Mouse (Mus musculus): ENCODE results near the gene Vps18. TPM values are rescaled to one million over a fixed set of nuclear protein-coding genes. Genes with fewer than 3 reads are reported as not detected.

The Vps18 gene
- total RNA-seq, 2 experiments from 2014 or later: 33.7 to 33.8 TPM

DNA sequence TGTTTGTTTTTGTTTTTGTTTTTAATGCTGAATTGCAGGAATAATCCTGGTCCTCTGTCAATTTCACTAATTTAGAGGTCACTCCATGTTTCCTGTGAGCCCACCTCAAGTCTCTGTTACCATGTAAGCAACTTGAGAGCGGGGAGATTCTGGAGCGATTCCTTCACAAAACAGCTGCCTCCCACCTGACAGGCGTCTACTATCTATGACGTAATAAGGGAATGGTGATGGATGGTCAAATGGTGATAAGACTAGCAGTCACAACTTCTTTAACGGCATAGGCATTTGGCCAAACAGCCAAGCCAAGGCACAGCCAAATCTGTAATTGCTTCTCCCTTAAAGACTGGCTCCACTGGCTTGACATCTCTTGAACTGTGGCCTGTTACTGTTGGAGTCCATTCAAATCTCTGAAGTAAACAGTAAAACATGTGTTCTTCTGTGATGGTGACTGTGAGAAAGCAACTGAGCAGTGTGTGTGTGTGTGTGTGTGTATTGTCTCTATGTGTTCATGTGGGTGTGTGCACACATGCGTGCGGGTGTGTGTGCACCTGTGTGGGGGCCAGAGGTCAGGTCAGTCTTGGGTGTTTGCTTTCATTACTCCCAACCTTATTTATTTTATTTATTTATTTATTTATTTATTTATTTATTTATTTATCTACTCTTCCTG is 6.5 kb upstream of the Vps18 start:
- DNase-seq (ENCODE audit: extremely low spot score in 1 of 2, low spot score in 2 of 2): no peak
- intact Hi-C loops (cut with DNase I): loop anchor here (10.0 kb wide), 1 partner anchor 247 kb away; the partner anchor contains the start of gene Rpusd2

DNA sequence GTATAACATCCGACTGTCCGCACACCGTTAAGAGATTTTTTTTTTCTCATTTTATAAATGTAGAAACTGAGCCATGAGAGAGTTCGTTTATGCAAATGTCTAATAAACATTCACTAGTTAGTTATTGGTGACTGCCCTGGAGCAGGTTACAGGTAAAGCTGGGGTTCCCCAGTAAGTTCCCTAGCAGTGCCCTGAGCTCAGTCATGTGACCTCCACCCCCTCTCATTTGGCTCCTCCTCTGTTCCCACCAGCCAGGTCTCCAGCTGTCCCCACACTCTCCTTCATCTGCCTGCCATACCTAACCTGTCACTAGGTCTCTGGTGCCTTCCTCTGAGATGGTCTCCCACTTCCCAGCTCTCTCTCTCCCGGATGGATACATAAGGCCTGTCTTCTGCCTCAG is 1.2 kb upstream of the Vps18 start:
- no peak for DNase-seq (ENCODE audit: extremely low spot score in 1 of 2, low spot score in 2 of 2)
- intact Hi-C loops (cut with DNase I): loop anchor here (5.0 to 10.0 kb wide), 2 partner anchors 35 to 253 kb away; partner anchors contain the start of gene Rpusd2

DNA sequence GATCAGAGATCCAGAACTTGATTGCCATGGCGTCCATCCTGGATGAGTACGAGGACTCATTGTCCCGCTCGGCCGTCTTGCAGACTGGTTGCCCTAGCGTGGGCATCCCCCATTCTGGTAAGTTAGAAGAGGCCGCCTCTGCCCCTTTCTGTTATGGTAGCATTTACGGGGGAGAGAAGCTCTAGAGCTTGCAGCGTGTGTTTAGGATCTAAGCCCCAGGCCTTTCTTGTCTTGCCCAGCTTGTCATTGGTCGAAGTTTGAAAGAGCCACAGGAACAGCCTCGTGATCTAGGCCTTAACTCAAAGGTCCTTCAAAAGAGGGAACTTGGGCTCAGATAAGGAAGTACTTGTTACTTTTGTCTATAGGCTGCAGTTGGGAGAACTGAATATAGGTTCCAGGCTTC is 475 bp downstream of the Vps18 start:
- no peak for DNase-seq (ENCODE audit: extremely low spot score in 1 of 2, low spot score in 2 of 2)
- intact Hi-C loops (cut with DNase I): loop anchor here (5.0 to 10.0 kb wide), 2 partner anchors 37 to 254 kb away; partner anchors contain the start of gene Rpusd2

DNA sequence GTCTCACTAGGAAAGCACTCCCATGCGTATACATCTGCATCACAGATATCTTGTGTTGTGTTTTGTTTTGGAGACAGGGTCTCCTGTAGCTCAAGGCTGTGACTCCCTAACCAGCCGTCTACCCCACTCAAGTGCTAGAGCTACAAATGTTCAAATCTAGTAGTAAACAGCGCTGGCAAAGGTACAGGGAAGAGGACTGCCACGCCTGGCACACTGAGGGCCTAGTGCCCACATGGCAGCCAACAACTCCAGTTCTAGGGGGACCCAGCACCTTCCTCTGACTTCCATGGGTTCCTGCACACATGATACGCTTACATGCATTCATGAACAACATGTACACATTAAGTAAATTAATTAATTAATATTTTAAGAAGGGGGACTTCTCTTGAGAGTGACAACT is 3.7 kb downstream of the Vps18 start:
- DNase-seq (ENCODE audit: extremely low spot score in 1 of 2, low spot score in 2 of 2): no peak
- intact Hi-C loops (cut with DNase I): no loop called here

DNA sequence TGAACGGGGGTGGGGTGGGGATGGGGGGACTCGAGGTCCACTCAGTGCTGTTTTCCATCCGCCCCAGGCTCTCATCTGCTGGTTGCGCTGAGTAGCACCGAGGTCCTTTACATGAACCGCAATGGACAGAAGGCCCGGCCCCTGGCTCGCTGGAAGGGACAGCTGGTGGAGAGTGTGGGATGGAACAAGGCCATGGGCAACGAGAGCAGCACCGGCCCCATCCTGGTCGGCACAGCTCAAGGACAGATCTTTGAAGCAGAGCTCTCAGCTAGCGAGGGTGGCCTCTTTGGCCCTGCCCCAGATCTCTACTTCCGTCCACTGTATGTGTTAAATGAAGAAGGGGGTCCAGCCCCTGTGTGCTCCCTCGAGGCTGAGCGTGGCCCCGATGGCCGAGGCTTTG is 4.3 kb downstream of the Vps18 start:
- intact Hi-C loops (cut with DNase I): no loop called here

DNA sequence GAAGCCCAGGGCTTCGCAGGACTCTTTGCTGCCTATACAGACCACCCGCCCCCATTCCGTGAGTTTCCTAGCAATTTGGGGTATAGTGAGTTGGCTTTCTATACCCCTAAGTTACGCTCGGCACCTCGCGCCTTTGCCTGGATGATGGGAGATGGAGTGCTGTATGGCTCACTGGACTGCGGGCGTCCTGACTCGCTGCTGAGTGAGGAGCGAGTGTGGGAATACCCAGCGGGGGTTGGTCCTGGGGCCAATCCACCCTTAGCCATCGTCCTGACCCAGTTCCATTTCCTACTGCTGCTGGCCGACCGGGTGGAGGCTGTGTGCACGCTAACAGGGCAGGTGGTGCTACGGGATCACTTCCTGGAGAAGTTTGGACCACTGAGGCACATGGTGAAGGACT is 4.8 kb downstream of the Vps18 start:
- DNase-seq (ENCODE audit: extremely low spot score in 1 of 2, low spot score in 2 of 2): no peak
- intact Hi-C loops (cut with DNase I): no loop called here

More for the DNA sequence above, 4.3 kb downstream of the Vps18 start:
- DNase-seq (ENCODE audit: extremely low spot score in 1 of 2, low spot score in 2 of 2): no peak

DNA sequence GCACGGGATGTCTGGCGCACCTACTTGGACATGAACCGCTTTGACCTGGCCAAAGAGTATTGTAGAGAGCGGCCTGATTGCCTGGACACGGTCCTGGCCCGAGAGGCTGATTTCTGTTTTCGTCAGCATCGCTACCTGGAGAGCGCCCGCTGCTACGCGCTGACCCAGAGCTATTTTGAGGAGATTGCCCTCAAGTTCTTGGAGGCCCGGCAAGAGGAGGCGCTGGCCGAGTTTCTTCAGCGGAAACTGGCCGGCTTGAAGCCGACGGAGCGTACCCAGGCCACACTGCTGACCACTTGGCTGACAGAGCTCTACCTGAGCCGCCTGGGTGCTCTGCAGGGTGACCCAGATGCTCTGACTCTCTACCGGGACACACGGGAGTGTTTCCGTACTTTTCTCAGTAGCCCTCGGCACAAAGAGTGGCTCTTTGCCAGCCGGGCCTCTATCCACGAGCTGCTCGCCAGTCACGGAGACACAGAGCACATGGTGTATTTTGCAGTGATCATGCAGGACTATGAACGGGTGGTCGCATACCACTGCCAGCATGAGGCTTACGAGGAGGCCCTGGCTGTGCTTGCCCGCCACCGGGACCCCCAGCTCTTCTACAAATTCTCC is 5.3 kb downstream of the Vps18 start:
- no peak for DNase-seq (ENCODE audit: extremely low spot score in 1 of 2, low spot score in 2 of 2)
- intact Hi-C loops (cut with DNase I): no loop called here

DNA sequence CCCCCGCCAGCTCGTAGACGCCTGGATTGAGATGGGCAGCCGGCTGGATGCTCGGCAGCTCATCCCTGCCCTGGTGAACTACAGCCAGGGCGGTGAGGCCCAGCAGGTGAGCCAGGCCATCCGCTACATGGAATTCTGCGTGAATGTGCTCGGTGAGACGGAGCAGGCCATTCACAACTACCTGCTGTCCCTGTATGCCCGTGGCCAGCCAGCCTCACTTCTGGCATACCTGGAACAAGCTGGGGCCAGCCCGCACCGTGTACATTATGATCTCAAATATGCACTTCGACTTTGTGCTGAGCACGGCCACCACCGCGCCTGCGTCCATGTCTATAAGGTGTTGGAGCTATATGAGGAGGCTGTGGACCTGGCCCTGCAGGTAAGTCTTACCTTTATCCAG is 5.9 kb downstream of the Vps18 start:
- no peak for DNase-seq (ENCODE audit: extremely low spot score in 1 of 2, low spot score in 2 of 2)
- intact Hi-C loops (cut with DNase I): no loop called here

DNA sequence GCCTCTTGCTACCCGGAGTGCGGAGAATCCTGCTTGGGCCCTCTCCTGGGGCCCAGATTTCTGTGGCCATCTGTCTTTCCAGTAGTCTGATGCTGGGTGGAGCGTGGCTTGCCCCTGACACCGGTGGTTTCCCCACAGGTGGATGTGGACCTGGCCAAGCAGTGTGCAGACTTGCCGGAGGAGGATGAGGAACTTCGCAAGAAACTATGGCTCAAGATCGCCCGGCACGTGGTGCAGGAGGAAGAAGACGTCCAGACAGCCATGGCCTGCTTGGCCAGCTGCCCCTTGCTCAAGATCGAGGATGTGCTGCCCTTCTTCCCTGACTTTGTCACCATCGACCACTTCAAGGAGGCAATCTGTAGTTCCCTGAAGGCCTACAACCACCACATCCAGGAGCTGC is 8.2 kb downstream of the Vps18 start:
- intact Hi-C loops (cut with DNase I): loop anchor here (5.0 kb wide), 1 partner anchor 121 kb away; no protein-coding TSS in a partner anchor
- DNase-seq (ENCODE audit: extremely low spot score in 1 of 2, low spot score in 2 of 2): no peak

DNA sequence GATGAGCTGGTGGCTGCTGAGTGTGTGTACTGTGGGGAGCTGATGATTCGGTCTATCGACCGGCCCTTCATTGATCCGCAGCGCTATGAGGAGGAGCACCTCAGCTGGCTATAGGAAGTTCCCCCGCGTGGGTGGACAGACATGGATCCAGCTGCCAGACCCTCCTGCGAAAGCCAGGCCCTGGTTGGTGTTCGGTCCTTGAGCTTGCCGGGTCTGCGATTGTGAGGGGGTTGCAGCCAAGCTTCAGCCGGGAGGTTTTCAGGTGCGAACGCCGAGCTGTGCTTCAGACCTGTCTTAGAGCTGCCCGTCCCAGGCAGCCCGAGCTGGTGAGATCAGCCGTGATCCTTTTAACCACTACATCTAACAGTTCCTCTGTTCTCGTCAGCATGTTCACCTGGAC is 9.0 kb downstream of the Vps18 start:
- intact Hi-C loops (cut with DNase I): loop anchor here (5.0 kb wide), 1 partner anchor 120 kb away; no protein-coding TSS in a partner anchor
- DNase-seq (ENCODE audit: extremely low spot score in 1 of 2, low spot score in 2 of 2): no peak

DNA sequence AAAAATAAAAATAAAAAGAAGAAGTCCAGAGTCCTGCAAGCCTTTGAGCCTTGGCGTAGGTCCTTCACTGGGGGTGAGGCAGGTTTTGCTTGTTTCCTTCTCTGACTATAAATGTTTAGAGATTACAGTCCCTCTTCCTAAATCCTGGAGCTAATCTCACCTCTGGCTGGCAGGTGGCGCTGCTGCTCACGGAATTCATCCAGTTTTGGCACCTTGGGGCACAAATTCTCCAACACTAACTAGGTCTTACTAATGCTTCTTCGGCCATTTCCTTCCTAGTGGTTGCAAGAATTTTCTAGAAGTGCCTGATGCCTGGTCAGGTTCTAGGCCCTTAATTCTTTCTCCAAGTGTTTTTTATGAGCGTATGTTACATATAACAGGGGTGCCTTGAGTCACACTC is 9.8 kb downstream of the Vps18 start:
- intact Hi-C loops (cut with DNase I): loop anchor here (5.0 kb wide), 1 partner anchor 119 kb away; no protein-coding TSS in a partner anchor
- DNase-seq (ENCODE audit: extremely low spot score in 1 of 2, low spot score in 2 of 2): peak in 1 of 2 experiments; percentile 69

DNA sequence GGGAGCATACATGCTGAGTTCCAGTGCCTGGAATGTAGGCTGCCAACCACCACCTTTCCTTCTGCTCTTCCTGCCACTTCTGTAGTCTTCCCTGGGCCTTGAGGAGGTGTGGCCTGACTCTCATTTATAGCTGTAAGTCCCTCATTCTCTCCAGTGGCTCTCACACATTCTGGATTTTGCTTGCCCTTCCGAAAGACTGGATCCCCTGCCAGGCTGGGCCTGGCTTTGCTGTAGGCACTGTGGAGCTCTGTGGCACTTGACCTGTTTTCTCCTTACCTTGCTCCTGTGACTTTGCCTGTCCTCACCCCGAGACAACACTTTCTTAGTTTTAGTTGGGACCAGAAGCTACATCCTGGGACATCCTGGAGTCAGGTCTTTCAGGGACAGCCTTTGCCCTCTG is 10.3 kb downstream of the Vps18 start:
- intact Hi-C loops (cut with DNase I): loop anchor here (5.0 kb wide), 1 partner anchor 118 kb away; no protein-coding TSS in a partner anchor
- no peak for DNase-seq (ENCODE audit: extremely low spot score in 1 of 2, low spot score in 2 of 2)

DNA sequence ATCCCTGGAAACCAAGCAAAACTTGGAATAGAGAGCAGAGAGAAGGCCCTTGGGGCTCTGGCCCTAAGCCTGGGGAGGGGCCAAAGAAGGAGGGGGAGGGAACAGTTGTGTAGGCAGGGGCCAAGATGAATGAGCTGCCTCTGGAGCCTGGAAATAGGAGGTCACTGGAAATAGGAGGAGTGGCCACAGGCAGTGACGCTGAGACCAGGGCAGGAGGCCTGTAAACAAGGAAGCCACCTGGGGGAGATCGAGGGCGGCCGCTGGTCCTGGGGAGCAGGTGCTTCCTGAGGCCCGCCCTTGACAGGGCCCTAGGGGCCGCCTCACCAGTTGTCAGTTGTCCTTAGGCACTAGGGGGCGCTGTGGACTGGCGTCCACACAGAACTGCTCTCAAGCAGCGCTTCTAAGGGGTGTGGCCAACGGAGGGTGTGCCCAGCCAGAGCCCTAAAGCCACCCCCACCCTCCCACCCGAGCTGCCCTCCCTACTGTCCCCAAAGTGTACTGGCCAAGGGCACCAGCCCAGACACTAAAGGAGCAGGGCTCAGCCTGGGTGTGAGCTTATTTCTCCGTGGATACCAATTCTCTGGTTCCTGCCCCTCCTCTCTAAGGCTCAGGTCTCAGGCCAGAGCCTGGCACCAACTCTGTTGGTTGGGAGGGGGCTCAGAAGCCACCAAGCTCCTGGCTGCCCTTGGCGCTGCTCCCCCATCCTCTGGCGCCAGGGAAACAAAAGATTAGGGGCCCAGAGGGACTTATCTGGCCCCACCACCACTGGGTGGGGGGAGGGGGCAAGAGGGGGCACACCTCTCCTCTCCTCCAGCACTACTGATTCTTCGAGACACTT is 11.7 kb downstream of the Vps18 start:
- intact Hi-C loops (cut with DNase I): loop anchor here (5.0 kb wide), 1 partner anchor 117 kb away; no protein-coding TSS in a partner anchor
- DNase-seq (ENCODE audit: extremely low spot score in 1 of 2, low spot score in 2 of 2): peak in 1 of 2 experiments; percentile 94

DNA sequence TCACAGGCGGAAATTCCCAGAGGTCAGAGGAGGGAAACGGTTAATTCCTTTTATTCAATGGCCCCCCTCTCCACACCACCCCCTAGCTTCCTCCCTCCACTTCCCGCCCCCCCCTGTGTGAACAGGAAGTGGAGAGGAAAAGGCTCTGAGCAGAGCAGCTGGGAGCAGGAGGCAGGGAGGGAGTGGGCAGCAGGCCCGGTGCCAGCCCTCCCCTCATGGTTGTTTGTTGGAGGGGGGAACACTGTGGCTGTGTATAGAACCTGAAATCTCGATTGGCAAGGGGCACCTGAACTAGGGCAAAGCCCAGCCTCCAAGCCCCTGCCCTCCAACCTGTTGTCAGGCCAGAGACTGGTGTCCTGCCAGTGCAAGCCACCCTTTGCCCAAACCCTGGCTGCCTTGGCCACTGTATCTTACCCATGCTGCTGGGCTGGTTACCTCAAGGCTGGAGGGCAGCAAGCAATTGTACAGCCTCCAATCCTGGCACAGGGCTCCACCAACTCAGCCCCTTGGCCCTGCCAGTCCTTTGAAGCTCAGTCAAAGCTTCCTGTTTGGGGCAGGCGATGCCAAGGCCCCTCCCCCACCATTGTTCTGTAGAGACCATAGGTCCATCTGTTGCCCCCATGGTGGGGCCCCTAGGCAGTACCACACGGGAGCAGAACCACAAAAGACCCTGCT is 12.4 kb downstream of the Vps18 start:
- intact Hi-C loops (cut with DNase I): no loop called here
- peak; percentile 26 to 82 for DNase-seq (ENCODE audit: extremely low spot score in 1 of 2, low spot score in 2 of 2)

DNA sequence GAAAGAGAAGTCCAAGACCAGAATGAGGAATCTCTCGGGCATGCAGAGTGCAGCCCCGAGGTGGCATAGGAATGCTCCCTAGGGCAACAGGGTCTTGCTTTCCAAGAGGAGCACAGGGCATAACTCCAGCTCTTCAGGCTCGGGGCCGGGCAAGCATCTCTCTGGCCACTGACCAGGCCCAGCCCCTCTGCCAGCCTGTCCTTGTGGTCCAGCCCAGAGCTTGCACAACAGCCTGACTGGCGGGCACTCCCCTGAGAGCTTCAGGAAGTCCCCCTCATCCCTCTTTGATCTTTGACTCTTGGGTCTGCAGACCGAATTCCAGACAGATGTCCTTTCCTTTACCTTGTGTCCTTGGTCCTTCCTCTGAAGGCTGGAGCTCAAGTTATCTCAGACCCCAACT is 14.3 kb downstream of the Vps18 start:
- no peak for DNase-seq (ENCODE audit: extremely low spot score in 1 of 2, low spot score in 2 of 2)

DNA sequence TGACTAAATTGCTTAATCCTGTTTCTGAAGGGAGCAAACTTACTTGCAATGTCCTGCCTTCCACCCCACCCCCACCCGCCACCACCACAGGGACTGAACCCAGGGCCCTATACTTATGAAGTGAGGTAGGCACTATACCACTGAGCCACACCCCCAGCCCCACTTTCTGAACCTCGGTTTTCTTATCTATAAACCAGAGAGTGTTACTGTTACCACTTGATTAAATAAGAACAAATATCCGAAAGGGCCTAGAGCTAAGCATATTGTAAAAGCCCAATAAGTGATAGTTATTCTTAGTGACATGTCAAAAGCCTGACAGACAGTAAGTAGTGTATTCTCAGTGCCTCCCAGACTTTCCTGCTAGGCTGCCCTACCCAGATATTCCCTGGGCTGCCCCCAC is 15.9 kb downstream of the Vps18 start:
- intact Hi-C loops (cut with DNase I): no loop called here

More for the DNA sequence above, 14.3 kb downstream of the Vps18 start:
- intact Hi-C loops (cut with DNase I): no loop called here

DNA sequence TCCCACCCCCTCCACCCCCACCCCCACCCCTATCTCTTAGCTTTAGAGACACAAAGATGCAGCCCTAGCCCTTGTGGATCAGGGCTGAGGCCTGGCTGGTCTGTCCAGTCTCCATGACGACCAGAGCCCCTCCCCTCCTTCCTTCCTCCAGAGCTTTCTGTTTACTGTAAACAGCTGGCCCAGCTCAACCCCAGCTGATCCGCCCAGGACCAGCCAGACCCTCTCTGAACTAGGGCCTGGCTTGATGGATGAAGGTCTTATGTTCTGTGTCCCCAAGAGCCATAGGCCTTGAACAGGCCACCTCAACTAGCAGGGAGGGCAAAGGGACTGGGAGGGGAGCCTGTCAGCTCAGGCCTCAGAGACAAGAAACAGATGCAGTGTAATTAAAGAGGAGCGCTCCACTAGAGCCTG is 16.3 kb downstream of the Vps18 start:
- DNase-seq (ENCODE audit: extremely low spot score in 1 of 2, low spot score in 2 of 2): peak in 1 of 2 experiments; percentile 80
- intact Hi-C loops (cut with DNase I): no loop called here

More for the DNA sequence above, 15.9 kb downstream of the Vps18 start:
- no peak for DNase-seq (ENCODE audit: extremely low spot score in 1 of 2, low spot score in 2 of 2)

DNA sequence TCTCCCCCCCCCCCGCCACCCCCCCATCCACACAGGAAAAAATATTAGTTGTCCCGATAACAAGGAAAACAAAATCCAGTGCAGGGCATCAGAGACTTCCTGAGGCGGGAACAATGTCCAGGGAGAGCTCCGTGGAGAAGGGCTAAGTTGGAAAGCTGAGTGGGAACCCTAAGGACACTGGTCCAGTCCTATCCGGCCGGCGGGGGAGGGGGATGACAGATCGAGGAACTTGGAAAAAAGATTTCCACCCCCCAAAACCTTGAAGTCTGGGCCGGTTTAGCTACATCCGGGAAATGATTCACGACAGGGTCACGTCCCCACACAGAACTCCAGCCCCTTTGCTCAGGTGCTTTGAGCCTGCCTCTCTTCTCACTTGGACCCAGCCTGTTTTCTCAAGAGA is 23.0 kb downstream of the Vps18 start:
- intact Hi-C loops (cut with DNase I): no loop called here

More for the DNA sequence above, 23.0 kb downstream of the Vps18 start:
- DNase-seq (ENCODE audit: extremely low spot score in 1 of 2, low spot score in 2 of 2): peak in 1 of 2 experiments; percentile 73

All from left cerebral cortex, postnatal 10 days (tissue).